Mouse (Mus musculus) lung, postnatal 0 days (tissue): Measurements from ENCODE around the gene Aplf. TPM values are rescaled to one million over a fixed set of nuclear protein-coding genes. Genes with fewer than 3 reads are reported as not detected.

Experiments
- ATAC-seq: fragments of 200-750 bp; cut with Nextera tagmentation; 2 replicates; pipeline ENCODE4 v1.8.0; 2017; ENCODE audit warnings: moderate library complexity
- DNase-seq: peaks from one replicate; pipeline ENCODE4 v3.0.0-alpha.2; 2016; ENCODE audit warnings: low spot score
- H3K27ac ChIP-seq: fragments of 300-500 bp; sonication (generic); 2 replicates; pipeline ENCODE4 v1.5.1; 2014; ENCODE audit warnings: antibody characterized with exemption, mild to moderate bottlenecking, low read length, mixed read lengths
- H3K27me3 ChIP-seq: fragments of 300-500 bp; sonication (generic); replicated peaks from 2 replicates; pipeline ENCODE4 v1.6.1; 2014; ENCODE audit warnings: low read length, mixed read lengths; ENCODE audit not compliant: insufficient read depth
- H3K36me3 ChIP-seq: fragments of 300-500 bp; sonication (generic); 2 replicates; pipeline ENCODE4 v1.6.1; 2014; ENCODE audit warnings: low read length, mixed read lengths; ENCODE audit not compliant: insufficient read depth
- H3K4me1 ChIP-seq: fragments of 300-500 bp; sonication (generic); 2 replicates; pipeline ENCODE4 v1.6.1; 2014; ENCODE audit warnings: antibody characterized with exemption, low read depth, low read length, mixed read lengths; ENCODE audit not compliant: insufficient read depth
- H3K4me2 ChIP-seq: fragments of 300-500 bp; sonication (generic); replicated peaks from 2 replicates; pipeline ENCODE4 v1.6.1; 2014; ENCODE audit warnings: low read depth, mild to moderate bottlenecking, low read length, moderate library complexity, mixed read lengths
- H3K4me3 ChIP-seq: fragments of 300-500 bp; sonication (generic); 2 replicates; pipeline ENCODE4 v1.5.1; 2014; ENCODE audit warnings: low read depth, low read length
- H3K9ac ChIP-seq: fragments of 300-500 bp; sonication (generic); replicated peaks from 2 replicates; pipeline ENCODE4 v1.6.1; 2014; ENCODE audit warnings: low read depth, mild to moderate bottlenecking
- H3K9me3 ChIP-seq: fragments of 300-500 bp; sonication (generic); 2 replicates; pipeline ENCODE4 v1.6.1; 2016; ENCODE audit warnings: low read length, mixed read lengths
- CTCF ChIP-seq: IDR thresholded peaks from 2 replicates; pipeline ENCODE4 v1.5.1; 2016; ENCODE audit warnings: antibody characterized with exemption, mild to moderate bottlenecking
- EP300 ChIP-seq: IDR thresholded peaks from 2 replicates; pipeline ENCODE4 v1.6.1; 2016; ENCODE audit warnings: antibody characterized with exemption, mild to moderate bottlenecking, control low read depth
- WGBS: fragments of 180-500 bp; shearing (Covaris S2); extraction: QIAGEN DNeasy Blood & Tissue Kit; methylation state at CpG from one replicate; pipeline ENCODE4 v1.1.7; 2014; 5-methylcytosine and 5-hydroxymethylcytosine counted together
- polyA plus RNA-seq: library from polyadenylated mRNA; unstranded; fragments of >200 nt; fragmentation: Nextera tagmentation; extraction: Ambion mirVana; gene quantifications from 2 replicates; pipeline ENCODE4 v1.2.1, GENCODE M21; 2015

Aplf gene
- polyA plus RNA-seq, 1 experiment from 2014 or later = 8.7 TPM

DNA sequence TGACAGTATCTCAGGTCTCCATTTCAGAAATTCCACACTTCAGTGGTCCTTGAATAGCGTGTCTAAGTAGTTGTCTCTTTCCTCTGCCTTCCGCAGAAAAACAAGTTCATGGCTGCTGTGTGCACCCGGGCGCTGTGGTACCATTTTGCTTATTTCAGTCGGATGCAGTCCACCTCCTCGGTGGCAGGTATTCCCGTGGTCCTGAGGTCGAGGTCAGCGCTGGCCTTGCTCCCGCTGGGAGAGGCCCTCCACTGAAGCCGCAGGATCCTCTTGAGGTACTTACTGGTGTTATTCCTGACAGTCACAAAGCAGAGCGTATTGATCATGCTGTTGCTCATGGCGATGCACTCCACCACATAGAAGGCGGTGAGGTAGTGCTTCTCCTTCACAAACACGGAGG, 90.9 kb downstream of the Aplf start:
- WGBS = 85% methylated on average over 15 of the region's 15 CpGs
- H3K4me2 ChIP-seq = no peak overlapping the region
- H3K4me1 ChIP-seq = no peaks in the 10 kb centered on the region
- no peak overlapping the region for H3K9ac ChIP-seq
- H3K36me3 ChIP-seq = no peaks in the 10 kb centered on the region
- no peak overlapping the region for H3K4me3 ChIP-seq
- no peak for ATAC-seq
- no peak for DNase-seq
- TF ChIP-seq CTCF (no peak), EP300 (no peak)
- H3K27me3 ChIP-seq = no peaks in the 10 kb centered on the region
- no peak overlapping the region for H3K27ac ChIP-seq
- H3K9me3 ChIP-seq = no peaks in the 10 kb centered on the region

Other genes with a start within 250 kb of the Aplf start
- not detected in 2 replicates for gene Bmp10, start 243.2 kb downstream of the Aplf start, polyA plus RNA-seq
- gene Arhgap25, start 138.9 kb downstream of the Aplf start, polyA plus RNA-seq = 9.9 and 10.2 TPM in 2 replicates
- gene Prokr1, start 81.5 kb downstream of the Aplf start, polyA plus RNA-seq = 0.41 and 0.52 TPM in 2 replicates
- gene Efcc1, start 58.7 kb upstream of the Aplf start, polyA plus RNA-seq = 4.0 and 5.9 TPM in 2 replicates
- 8.3 and 9.1 TPM in 2 replicates for gene Gp9, start 105.9 kb upstream of the Aplf start, polyA plus RNA-seq
- 13.5 and 15.1 TPM in 2 replicates for gene Rab43, start 140.0 kb upstream of the Aplf start, polyA plus RNA-seq
- gene Gm45140, start 163.6 kb upstream of the Aplf start, polyA plus RNA-seq = 0.73 and 0.94 TPM in 2 replicates
- 21.4 and 24.1 TPM in 2 replicates for gene Isy1, start 166.6 kb upstream of the Aplf start, polyA plus RNA-seq
- 565 and 604 TPM in 2 replicates for gene Cnbp, start 178.9 kb upstream of the Aplf start, polyA plus RNA-seq
- 72.2 and 75.4 TPM in 2 replicates for gene Copg1, start 215.6 kb upstream of the Aplf start, polyA plus RNA-seq
- gene Hmces, start 241.7 kb upstream of the Aplf start, polyA plus RNA-seq = 33.5 and 34.5 TPM in 2 replicates